Mouse (Mus musculus): ENCODE measurements around the gene Zfp385c.

DNA sequence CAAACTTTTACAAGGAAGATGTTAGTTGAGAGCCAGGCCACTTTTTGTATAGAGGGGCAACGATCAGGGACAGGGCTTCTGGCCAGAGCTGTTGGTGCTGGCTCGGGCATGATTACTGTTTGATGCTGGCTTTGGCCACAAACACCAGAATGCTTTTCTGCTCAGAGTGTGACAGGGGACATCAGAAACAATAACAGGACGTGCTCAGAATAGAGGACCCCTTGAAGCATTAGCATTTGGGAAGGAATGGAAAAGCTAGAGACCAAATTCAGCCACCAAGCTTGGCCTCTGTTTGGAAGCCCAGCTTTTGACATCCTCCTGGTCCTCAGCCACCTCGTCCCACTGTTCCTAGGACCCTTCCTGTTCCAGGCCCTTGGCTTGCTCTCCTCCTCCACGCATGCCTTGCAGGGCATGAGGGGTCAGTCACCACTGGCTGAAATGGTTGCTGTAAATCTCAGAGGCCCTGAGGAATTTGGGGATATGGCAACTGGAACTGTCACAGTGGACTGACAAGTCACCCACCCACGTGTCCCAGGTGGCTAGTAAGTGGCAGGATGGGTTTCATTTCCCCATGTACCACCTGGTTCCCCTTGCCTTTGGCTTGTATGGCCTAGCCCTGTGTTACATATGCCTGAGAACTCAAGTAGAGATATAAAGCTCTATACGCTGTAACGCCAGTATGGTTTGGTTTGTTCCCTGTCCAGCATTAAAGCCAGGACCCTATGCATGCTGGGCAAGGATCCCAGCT, 114.2 kb downstream of the Zfp385c start:
- TF ChIP-seq GATA1 (IDR thresholded peaks at IDR 0.05; ENCODE audit: borderline replicate concordance, low read length) (no peak), FLI1 (IDR thresholded peaks at IDR 0.05; ENCODE audit: low read length) (no peak)
